Mouse (Mus musculus) cerebellum, adult 2 months (tissue): ENCODE results near the gene Copa. TPM values are rescaled to one million over a fixed set of nuclear protein-coding genes. Genes with fewer than 3 reads are reported as not detected.

ENCODE experiments used
- DNase-seq, 2 experiments: peaks; one replicate each; pipeline ENCODE4 v3.0.0; 2021
- H3K27ac ChIP-seq: fragments of 200-500 bp; 2 replicates; pipeline ENCODE4 v1.5.1; 2012; ENCODE audit warnings: low read length, control low read depth, inconsistent platforms; ENCODE audit not compliant: insufficient read depth
- H3K27me3 ChIP-seq: fragments of 200-500 bp; 2 replicates; pipeline ENCODE4 v1.6.1; 2012; ENCODE audit warnings: inconsistent platforms, mild to moderate bottlenecking, low read length, moderate library complexity; ENCODE audit not compliant: control insufficient read depth, insufficient read depth
- H3K4me1 ChIP-seq: fragments of 200-500 bp; 2 replicates; pipeline ENCODE4 v1.6.1; 2011; ENCODE audit warnings: low read length; ENCODE audit not compliant: control insufficient read depth, insufficient read depth
- H3K4me3 ChIP-seq: fragments of 200-500 bp; replicated peaks from 2 replicates; pipeline ENCODE3; 2011; ENCODE audit warnings: mild to moderate bottlenecking, low read depth, low read length, control low read depth; ENCODE audit not compliant: insufficient read depth
- CTCF ChIP-seq: fragments of 200-500 bp; IDR thresholded peaks from 2 replicates; pipeline ENCODE4 v1.5.1; 2011; ENCODE audit warnings: low read depth, mild to moderate bottlenecking, control low read depth, low read length, moderate library complexity, borderline replicate concordance; ENCODE audit not compliant: insufficient read depth
- POLR2A ChIP-seq: fragments of 200-500 bp; IDR thresholded peaks from 2 replicates; pipeline ENCODE4 v1.6.1; 2011; ENCODE audit warnings: low read length, control low read depth, borderline replicate concordance; ENCODE audit not compliant: insufficient read depth
- WGBS: fragments of 180-500 bp; shearing (Covaris S2); methylation state at CpG from one replicate; pipeline ENCODE4 v1.1.7; 2018; 5-methylcytosine and 5-hydroxymethylcytosine counted together
- polyA plus RNA-seq: library from polyadenylated mRNA; depleted of rRNA; stranded (reverse); fragments of >200 nt; gene quantifications from 2 replicates; pipeline ENCODE4 v1.2.3, GENCODE M21; 2012

The Copa gene
- polyA plus RNA-seq, 1 experiment, result 131 TPM

DNA sequence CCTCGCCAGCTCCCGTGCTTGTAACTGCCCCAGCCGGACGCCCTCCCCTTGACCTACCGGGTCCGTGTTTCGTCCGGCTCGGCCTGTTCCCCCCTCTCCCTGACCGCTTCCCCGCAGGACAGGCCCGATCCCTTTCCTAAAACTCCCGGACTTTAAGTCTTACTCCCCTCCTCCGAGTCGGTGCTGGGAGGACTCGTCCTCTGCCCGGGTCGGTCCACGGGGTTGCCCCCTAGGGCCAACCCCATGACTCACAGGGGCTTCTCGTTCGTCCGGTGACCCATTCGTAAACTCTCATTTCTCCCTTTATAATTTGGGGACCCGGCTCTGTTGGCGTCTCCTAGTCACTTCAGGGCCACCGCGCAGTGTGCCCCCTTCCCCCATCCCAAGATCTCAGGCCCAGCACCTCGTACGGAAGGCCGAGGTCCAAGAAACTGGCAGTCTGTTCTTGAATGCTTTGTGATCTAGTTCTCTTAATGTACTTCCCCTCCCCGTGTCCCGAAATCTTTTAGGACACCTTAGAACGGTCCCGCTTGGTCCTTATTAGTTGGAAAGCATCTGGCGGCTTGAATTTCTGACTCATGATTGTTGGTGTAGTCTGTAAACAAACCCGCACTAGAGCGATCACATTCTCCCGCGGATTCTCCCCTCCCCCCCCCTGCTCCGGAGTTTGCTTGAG is 66.1 kb downstream of the Copa start:
- Histone ChIP-seq H3K27ac (peak overlapping the region; percentile 89), H3K4me3 (peak overlapping the region; percentile 79), H3K27me3 (no peaks in the 10 kb centered on the region), H3K4me1 (peaks cover 6% of the 10 kb centered on the region; the same call in 1 of the 2 replicates)
- no peak for TF ChIP-seq CTCF
- no peak for TF ChIP-seq POLR2A
- DNase-seq, result peak in 1 of 2 experiments; percentile 59
- WGBS, result under 1% methylated on average over 40 of the region's 40 CpGs

DNA sequence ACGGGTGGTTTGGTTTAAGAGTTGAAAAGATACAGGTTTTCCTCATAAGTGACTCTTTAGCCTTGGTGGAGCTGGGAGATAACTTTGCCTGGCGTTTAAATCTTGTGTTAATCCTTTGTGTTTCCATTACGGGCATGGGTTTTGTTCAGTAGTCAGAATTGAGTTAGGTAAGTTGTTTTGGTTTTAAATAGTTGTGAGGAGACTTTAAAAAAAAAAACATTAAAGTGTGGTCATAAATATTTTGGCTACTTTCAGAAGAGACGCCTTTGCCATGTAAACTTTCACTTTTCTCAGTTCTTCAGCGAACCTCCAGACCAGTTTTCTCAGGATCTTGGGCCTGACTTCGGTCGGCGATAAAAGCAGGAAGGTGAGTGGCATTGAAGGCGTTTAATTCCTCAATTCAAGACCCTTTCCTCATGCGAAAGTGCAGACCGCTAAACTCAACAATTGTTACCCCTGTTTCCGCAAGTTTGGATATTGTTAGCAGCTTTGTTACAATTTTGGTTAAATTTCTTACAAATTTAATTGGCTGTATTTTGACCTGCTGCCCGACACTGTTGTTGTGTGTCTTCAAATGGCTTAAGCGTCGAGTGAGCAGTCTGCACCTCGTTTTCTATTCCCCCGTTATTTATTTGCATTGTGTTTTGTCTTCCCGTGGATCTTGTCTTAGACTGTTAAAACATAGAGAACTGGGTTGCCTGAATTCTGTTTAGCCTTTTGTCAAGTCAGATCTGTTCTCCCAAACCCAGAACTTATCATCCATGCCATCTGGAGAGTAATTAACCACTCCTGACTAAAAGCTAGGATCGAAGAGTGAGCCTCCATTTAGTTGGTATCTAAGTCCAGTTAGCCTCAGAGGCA is 66.9 kb downstream of the Copa start:
- no peak for DNase-seq
- Histone ChIP-seq H3K27me3 (no peaks in the 10 kb centered on the region), H3K4me3 (peak overlapping the region; percentile 79), H3K27ac (no peak overlapping the region), H3K4me1 (peaks cover 6% of the 10 kb centered on the region; the same call in 1 of the 2 replicates)
- no peak for TF ChIP-seq CTCF
- TF ChIP-seq POLR2A, result no peak
- 11% methylated on average over 19 of the region's 19 CpGs for WGBS

DNA sequence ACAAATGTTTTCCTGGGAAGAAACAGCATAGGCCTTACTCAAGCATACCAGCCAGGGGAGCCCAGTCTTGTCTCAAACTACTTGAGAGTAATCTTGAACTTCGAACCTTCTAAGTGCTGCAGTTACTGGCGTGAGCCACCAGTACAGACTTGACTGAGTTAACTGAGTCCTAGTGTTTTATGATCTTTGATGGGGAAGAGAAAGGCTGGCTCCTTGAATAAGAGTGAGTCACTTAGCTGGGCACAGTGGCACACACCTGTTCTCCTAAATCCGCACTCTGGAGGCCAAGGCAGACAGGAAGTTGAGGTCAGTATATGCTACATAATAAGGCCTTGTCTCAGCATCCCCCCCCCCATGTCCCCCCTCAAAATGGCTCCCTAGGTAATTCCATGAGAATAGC is 72.2 kb downstream of the Copa start:
- 94% methylated on average over 3 of the region's 3 CpGs for WGBS
- Histone ChIP-seq H3K27ac (no peak overlapping the region), H3K4me1 (peaks cover 4% of the 10 kb centered on the region; the same call in 1 of the 2 replicates), H3K4me3 (no peak overlapping the region), H3K27me3 (no peaks in the 10 kb centered on the region)
- TF ChIP-seq CTCF (no peak), POLR2A (no peak)
- DNase-seq, result no peak

DNA sequence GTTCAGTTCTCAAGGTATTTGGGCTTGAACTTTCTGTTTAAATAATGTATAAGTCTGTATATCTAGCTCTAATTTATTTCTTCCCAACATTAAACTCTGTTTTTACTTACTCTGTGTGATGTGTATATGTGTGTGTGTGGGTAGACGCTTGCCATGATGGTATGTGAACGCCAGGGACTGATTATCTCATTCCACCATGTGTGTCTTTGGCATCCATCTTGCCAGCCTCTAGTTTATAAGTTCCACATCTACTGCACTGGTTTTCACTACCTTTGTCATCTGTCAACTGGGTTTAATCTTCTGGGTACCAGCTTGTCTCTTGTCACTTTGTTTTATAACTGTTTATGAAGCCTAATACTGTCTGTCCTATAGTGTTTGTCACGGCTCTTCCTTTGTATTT is 73.2 kb downstream of the Copa start:
- no peak for DNase-seq
- 85% methylated on average over 3 of the region's 3 CpGs for WGBS
- H3K4me3 ChIP-seq, result no peak overlapping the region
- H3K27ac ChIP-seq, result no peak overlapping the region
- TF ChIP-seq POLR2A (no peak), CTCF (no peak)
- peaks cover under 1% of the 10 kb centered on the region; the same call in 1 of the 2 replicates for H3K4me1 ChIP-seq
- no peaks in the 10 kb centered on the region for H3K27me3 ChIP-seq

DNA sequence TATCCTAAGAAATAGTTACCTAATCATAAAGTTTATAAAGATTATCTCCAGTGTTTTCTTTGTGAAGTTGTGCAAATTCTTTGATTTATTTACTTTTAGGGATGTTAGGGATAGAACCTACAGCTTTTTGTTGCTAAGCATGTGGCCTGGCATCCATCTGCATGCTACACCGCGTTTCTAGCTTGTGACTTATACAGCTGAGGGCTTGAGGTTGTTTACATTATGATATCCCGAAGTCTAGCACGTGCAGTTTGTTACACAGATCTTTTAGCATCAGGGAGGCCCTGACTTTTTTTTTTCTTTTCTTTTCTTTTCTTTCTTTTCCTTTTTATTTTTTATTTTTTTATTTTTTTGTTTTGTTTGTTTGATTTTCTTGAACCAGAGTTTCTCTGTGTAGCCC is 77.6 kb downstream of the Copa start:
- WGBS, result 51% methylated on average over 4 of the region's 4 CpGs
- DNase-seq, result no peak
- TF ChIP-seq CTCF, result no peak
- TF ChIP-seq POLR2A, result no peak
- no peak overlapping the region for H3K27ac ChIP-seq
- no peak overlapping the region for H3K4me3 ChIP-seq
- H3K27me3 ChIP-seq, result no peaks in the 10 kb centered on the region
- peaks cover 3% of the 10 kb centered on the region; the same call in 1 of the 2 replicates for H3K4me1 ChIP-seq

DNA sequence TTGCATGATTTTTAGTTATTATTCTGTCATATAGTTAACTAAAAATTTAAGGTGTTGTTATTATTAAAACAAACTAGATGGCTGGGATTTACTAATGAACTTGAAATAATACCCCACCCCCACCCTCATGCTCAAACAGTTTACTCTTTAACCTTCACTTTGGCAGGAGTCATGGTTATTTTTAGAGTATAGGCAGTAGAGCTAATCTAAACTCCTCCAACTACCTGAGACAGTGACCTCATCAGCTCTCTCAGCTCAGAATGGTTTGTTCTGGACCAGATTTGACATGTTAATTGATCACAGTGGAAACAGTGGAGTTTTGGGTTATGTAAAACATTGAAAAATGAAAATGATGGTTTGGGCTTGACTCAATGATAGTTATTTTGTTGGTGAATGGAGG is 78.2 kb downstream of the Copa start:
- peaks cover 8% of the 10 kb centered on the region; the same call in 1 of the 2 replicates for H3K4me1 ChIP-seq
- TF ChIP-seq POLR2A, result no peak
- no peak for TF ChIP-seq CTCF
- no peaks in the 10 kb centered on the region for H3K27me3 ChIP-seq
- H3K4me3 ChIP-seq, result no peak overlapping the region
- no peak for DNase-seq
- H3K27ac ChIP-seq, result no peak overlapping the region; the same call in 1 of the 2 replicates

DNA sequence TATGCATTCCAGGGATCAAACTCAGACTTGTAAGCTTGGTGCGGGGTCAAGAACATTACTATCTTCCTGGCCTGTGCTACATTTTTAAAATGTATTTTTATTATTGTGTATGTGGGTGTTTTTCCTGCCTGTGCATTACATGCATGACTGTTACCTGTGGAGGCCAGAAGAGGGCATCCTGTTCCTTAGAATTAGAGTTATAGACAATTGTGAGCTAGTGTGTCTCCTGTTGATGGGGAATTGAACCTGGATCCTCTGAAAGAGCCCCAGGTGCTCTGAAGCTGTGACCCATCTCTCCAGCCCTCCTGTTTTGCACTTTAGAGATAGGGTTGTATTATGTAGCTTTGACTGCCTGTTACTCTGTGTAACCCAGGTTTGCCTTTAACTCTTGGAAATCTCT is 79.7 kb downstream of the Copa start:
- peaks cover 8% of the 10 kb centered on the region; the same call in 1 of the 2 replicates for H3K4me1 ChIP-seq
- no peaks in the 10 kb centered on the region for H3K27me3 ChIP-seq
- TF ChIP-seq CTCF, result peak; percentile 41; the same call in 1 of the 2 replicates
- TF ChIP-seq POLR2A, result no peak
- no peak overlapping the region; the same call in 1 of the 2 replicates for H3K27ac ChIP-seq
- peak; percentile 58 to 69 for DNase-seq
- 88% methylated on average over 1 of the region's 1 CpGs for WGBS
- H3K4me3 ChIP-seq, result no peak overlapping the region

DNA sequence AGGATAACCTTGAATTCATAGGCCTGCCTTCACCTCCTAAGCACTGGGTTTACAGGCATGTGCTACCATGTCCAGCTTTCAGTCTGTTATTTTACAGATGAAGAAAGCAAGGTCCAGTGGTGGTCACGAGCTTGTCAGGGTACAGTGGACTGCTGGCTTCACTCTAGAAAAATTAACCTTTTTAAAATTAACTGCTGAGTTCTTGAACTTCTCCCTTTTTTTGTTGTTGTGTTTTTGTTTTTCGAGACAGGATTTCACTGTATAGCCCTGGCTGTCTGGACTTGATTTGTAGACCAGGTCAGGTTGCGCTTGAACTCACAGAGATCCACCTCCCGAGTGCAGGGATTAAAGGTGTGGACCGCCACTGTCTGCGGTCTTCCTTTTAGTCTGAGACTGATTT is 80.6 kb downstream of the Copa start:
- H3K27ac ChIP-seq, result no peak overlapping the region
- H3K27me3 ChIP-seq, result no peaks in the 10 kb centered on the region
- TF ChIP-seq CTCF, result no peak
- TF ChIP-seq POLR2A, result no peak
- 93% methylated on average over 6 of the region's 6 CpGs for WGBS
- H3K4me3 ChIP-seq, result no peak overlapping the region
- peaks cover 8% of the 10 kb centered on the region; the same call in 1 of the 2 replicates for H3K4me1 ChIP-seq
- no peak for DNase-seq
